Mouse (Mus musculus): ENCODE measurements around the gene Lpar1. TPM values are rescaled to one million over a fixed set of nuclear protein-coding genes. Genes with fewer than 3 reads are reported as not detected.
"Not testable (repeated sequence)": the region's sequence is repeated elsewhere in the genome, so short reads cannot be mapped to it uniquely, and the experiment has no call there.

The Lpar1 gene
- polyA plus RNA-seq, 1 experiment = 0.01 TPM

DNA sequence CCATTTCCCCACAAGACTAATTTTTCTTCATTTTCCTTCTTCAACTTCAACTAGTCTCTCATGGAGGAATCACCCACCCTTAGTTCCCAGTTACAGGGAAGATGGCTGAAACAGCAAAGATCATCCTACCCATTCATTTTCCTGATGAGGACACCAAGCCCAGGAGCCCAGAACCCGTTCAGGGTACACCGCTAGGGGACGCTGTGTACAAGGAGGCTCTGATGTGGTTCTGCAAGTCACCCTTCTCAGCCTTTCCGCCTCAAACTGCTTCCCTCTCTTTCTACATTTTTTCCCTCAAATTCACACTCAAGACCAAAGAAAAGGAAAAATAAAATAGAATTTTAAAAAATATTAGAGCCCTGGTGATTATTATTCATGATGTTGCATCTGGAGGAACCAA is 1.9 kb downstream of the Lpar1 start:
- TF ChIP-seq TAL1 (IDR thresholded peaks at IDR 0.05; ENCODE audit: low read length) (no peak), GATA1 (IDR thresholded peaks at IDR 0.05; ENCODE audit: low read length) (no peak)
- no peak overlapping the region for H3K4me3 ChIP-seq (replicated peaks)

DNA sequence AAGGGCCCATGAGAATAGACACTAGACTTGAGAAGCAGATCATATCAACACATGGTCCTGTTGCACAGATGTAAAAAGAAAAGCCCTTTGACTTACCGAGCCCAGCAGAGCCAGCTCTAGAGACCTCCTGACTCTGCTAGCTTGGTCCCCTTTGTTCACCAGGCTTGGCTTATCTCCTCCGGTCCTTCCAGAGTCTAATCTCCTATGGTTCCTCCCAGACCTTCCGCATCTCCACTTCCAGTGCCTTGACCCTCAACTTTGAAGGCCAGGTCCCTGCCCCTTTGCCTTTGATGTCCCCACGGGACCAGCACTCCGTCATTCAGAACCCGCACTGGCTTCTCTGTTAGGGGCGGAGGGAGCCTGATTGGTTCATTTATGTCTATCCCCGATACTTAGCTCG is 6.0 kb downstream of the Lpar1 start:
- Histone ChIP-seq H3K4me3 (replicated peaks) (no peak overlapping the region), H3K9me3 (ENCODE audit: control insufficient read depth, low read length) (no peaks in the 10 kb centered on the region), H3K4me1 (ENCODE audit: control insufficient read depth) (no peaks in the 10 kb centered on the region), H3K36me3 (ENCODE audit: control insufficient read depth) (no peaks in the 10 kb centered on the region), H3K27me3 (ENCODE audit: control insufficient read depth) (peaks cover 12% of the 10 kb centered on the region)
- TF ChIP-seq TAL1 (IDR thresholded peaks at IDR 0.05; ENCODE audit: low read length) (no peak), GATA1 (IDR thresholded peaks at IDR 0.05; ENCODE audit: low read length) (no peak)

More for the DNA sequence above, 1.9 kb downstream of the Lpar1 start:
- peaks cover 4% of the 10 kb centered on the region; the same call in 1 of the 2 replicates for H3K4me1 ChIP-seq (ENCODE audit: control insufficient read depth)
- H3K36me3 ChIP-seq (ENCODE audit: control insufficient read depth) = no peaks in the 10 kb centered on the region
- H3K27me3 ChIP-seq (ENCODE audit: control insufficient read depth) = peaks cover 31% of the 10 kb centered on the region
- H3K9me3 ChIP-seq (ENCODE audit: control insufficient read depth, low read length) = no peaks in the 10 kb centered on the region

DNA sequence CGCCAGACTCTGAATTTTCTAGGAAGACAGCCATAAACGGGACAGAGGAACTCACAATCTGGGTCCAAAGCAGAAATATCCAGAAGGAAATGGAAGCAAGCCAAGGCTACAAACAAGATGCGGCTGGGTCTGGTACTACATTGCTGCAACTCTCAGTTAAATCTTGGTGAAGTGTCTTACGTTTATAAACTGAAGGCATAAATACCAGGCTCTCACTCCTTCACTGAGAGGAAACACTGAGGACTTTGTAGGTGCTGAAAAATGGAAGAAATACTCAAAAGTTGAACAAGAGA is 6.5 kb downstream of the Lpar1 start:
- Histone ChIP-seq H3K9me3 (ENCODE audit: control insufficient read depth, low read length) (no peaks in the 10 kb centered on the region), H3K27me3 (ENCODE audit: control insufficient read depth) (peaks cover 7% of the 10 kb centered on the region), H3K36me3 (ENCODE audit: control insufficient read depth) (no peaks in the 10 kb centered on the region), H3K4me3 (replicated peaks) (no peak overlapping the region), H3K4me1 (ENCODE audit: control insufficient read depth) (no peaks in the 10 kb centered on the region)
- TF ChIP-seq TAL1 (IDR thresholded peaks at IDR 0.05; ENCODE audit: low read length) (no peak), GATA1 (IDR thresholded peaks at IDR 0.05; ENCODE audit: low read length) (no peak)

DNA sequence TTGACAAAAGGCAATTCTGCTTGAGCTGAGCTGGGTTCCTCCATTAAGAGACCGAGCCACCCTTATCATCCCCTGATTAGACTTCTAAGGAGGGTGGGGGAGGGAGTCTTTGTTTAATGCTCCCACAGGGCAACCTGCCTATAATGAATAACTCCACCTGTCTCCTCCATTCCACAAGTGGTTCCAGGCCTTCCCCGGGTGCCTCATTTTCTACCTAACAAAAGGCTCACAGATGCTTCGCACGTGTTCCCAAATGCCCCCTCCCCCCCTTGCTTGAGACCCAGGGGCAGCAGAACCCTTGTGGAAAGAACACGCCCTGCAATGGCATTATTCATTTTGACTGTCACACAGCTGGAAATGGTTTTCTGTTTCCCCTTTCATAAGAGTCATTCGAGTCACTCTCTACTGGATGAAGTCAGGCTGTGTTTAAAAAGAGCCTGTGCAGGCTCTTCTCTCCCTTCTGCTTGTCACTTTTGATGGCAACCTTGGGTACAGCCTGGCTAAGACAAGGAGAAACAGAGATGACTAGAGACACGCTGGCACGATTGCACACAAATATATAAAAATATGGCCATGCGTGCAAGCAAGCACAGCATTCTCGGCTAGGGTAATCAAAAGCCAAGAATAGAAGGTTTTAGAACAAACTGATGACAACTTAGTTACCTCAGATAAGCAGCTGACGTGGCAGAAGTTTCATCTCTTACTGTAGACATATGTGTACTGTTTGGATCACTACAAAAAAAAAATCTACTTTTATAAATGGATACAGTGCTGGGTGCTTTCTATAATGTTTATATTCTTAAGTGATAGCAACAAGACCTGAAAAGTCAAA is 7.0 kb downstream of the Lpar1 start:
- H3K4me1 ChIP-seq (ENCODE audit: control insufficient read depth) = no peaks in the 10 kb centered on the region
- H3K9me3 ChIP-seq (ENCODE audit: control insufficient read depth, low read length) = no peaks in the 10 kb centered on the region
- H3K4me3 ChIP-seq (replicated peaks) = no peak overlapping the region
- TF ChIP-seq TAL1 (IDR thresholded peaks at IDR 0.05; ENCODE audit: low read length) (no peak), GATA1 (IDR thresholded peaks at IDR 0.05; ENCODE audit: low read length) (no peak)
- peaks cover 1% of the 10 kb centered on the region for H3K27me3 ChIP-seq (ENCODE audit: control insufficient read depth)
- no peaks in the 10 kb centered on the region for H3K36me3 ChIP-seq (ENCODE audit: control insufficient read depth)

DNA sequence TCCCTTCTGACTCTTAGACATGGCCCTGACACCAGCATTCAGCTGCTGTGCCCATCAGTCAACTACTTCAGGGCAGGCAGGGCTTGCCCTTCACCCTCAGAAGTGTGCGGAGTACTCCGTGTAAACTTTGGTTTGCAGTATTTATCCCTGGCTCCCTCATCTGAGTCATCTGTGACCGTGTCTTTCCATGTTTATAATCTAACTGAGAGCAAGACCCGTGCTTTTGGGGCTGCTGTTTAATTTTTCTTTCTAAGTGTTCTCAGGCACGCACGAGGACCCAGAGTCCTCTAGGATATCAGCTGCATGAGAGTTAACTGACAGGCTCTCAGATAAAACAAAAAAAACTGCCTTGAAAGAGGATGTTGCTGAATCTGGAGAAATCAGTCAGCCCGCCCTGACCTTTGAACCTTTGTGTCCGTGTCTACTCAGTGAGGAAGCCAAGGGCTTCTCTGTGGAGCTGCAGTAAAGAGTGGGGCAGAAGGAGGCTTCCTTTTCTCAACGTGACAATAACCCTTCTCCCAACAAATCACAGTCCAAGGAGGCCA is 7.7 kb downstream of the Lpar1 start:
- Histone ChIP-seq H3K9me3 (ENCODE audit: control insufficient read depth, low read length) (no peaks in the 10 kb centered on the region), H3K27me3 (ENCODE audit: control insufficient read depth) (no peaks in the 10 kb centered on the region), H3K36me3 (ENCODE audit: control insufficient read depth) (no peaks in the 10 kb centered on the region), H3K4me1 (ENCODE audit: control insufficient read depth) (no peaks in the 10 kb centered on the region), H3K4me3 (replicated peaks) (no peak overlapping the region)
- TF ChIP-seq TAL1 (IDR thresholded peaks at IDR 0.05; ENCODE audit: low read length) (no peak), GATA1 (IDR thresholded peaks at IDR 0.05; ENCODE audit: low read length) (no peak)

DNA sequence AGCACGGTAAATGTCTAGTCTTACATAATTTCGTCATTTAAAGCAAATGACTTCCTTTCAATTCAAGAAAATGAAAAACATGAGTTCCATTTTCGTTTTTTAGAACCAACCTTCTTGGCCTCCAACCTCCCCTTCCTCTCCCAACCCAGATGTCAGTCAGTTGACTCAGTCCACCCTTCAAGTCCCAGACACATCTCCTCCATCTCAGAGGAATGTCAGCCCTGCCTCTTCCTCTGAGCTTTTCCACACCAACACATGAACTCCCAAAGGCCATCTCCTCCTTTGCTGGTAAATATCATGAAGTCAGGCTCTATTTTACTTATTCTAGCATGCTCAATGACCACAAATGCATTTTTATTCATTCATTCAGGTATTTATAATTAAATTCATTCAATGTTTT is 10.5 kb downstream of the Lpar1 start:
- Histone ChIP-seq H3K4me3 (replicated peaks) (no peak overlapping the region), H3K36me3 (ENCODE audit: control insufficient read depth) (no peaks in the 10 kb centered on the region), H3K27me3 (ENCODE audit: control insufficient read depth) (no peaks in the 10 kb centered on the region), H3K9me3 (ENCODE audit: control insufficient read depth, low read length) (no peaks in the 10 kb centered on the region), H3K4me1 (ENCODE audit: control insufficient read depth) (no peaks in the 10 kb centered on the region)
- TF ChIP-seq GATA1 (IDR thresholded peaks at IDR 0.05; ENCODE audit: low read length) (no peak), TAL1 (IDR thresholded peaks at IDR 0.05; ENCODE audit: low read length) (no peak)

DNA sequence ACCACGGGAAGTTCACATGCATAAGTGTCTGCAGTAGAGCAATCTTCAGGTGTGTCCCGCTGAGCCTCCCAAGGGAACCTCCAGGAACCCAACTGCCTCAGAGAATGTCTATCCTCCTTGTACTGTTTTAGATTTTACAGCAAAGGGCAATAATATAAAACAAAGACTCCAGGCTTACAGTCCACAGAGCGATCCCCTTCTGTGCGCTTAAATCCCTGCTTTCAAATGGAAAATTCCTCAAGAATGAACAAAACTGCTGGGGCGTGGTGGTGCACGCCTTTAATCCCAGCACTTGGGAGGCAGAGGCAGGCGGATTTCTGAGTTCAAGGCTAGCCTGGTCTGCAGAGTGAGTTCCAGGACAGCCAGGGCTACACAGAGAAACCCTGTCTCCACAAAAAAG is 11.0 kb downstream of the Lpar1 start:
- H3K4me3 ChIP-seq (replicated peaks); H3K27me3 ChIP-seq (ENCODE audit: control insufficient read depth); H3K36me3 ChIP-seq (ENCODE audit: control insufficient read depth); H3K4me1 ChIP-seq (ENCODE audit: control insufficient read depth); H3K9me3 ChIP-seq (ENCODE audit: control insufficient read depth, low read length): not testable (repeated sequence)

DNA sequence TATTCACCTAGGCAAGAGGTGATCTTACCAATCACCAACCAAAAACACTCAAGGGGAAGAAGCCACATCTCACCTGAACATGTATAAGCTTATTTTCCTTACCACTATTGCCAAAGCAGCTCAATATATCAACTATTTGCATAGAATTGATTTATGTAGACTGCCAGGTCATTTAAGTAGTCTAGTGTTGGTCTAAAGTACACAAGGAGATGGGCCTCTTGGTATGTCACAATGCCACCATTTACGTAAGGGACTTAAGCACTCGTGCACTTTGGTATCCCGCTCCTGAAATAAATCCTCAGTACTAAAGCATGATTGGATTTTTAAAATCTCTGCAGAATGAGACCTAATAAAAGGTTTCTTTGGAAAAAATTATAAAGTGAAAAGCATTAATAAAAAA is 12.9 kb downstream of the Lpar1 start:
- TF ChIP-seq TAL1 (IDR thresholded peaks at IDR 0.05; ENCODE audit: low read length) = no peak
- TF ChIP-seq GATA1 (IDR thresholded peaks at IDR 0.05; ENCODE audit: low read length) = no peak
- no peak overlapping the region for H3K4me3 ChIP-seq (replicated peaks)
- no peaks in the 10 kb centered on the region for H3K27me3 ChIP-seq (ENCODE audit: control insufficient read depth)
- no peaks in the 10 kb centered on the region for H3K36me3 ChIP-seq (ENCODE audit: control insufficient read depth)
- no peaks in the 10 kb centered on the region for H3K4me1 ChIP-seq (ENCODE audit: control insufficient read depth)
- no peaks in the 10 kb centered on the region; the same call in 1 of the 2 replicates for H3K9me3 ChIP-seq (ENCODE audit: control insufficient read depth, low read length)

DNA sequence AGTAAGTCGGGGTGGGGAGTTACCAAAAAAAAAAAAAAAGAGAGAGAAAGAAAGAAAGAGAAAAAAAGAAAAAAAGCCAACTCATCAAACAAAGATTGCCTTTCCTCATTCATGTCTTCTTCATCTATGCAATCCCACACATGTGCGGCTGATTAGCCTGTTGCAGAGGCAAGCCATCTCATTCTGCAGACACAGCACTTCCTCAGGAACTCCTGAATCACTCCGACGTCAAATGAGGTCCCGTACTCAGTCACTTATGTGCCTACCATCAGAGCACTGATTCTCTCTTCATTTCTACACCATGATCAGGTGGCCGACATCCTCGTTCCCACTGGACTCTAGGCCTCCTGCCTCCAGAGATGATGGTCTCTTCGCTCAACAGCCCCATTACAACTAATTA is 13.3 kb downstream of the Lpar1 start:
- no peaks in the 10 kb centered on the region for H3K4me1 ChIP-seq (ENCODE audit: control insufficient read depth)
- H3K9me3 ChIP-seq (ENCODE audit: control insufficient read depth, low read length) = no peaks in the 10 kb centered on the region; the same call in 1 of the 2 replicates
- H3K27me3 ChIP-seq (ENCODE audit: control insufficient read depth) = no peaks in the 10 kb centered on the region
- no peaks in the 10 kb centered on the region for H3K36me3 ChIP-seq (ENCODE audit: control insufficient read depth)
- TF ChIP-seq GATA1 (IDR thresholded peaks at IDR 0.05; ENCODE audit: low read length) (no peak), TAL1 (IDR thresholded peaks at IDR 0.05; ENCODE audit: low read length) (no peak)
- no peak overlapping the region for H3K4me3 ChIP-seq (replicated peaks)

DNA sequence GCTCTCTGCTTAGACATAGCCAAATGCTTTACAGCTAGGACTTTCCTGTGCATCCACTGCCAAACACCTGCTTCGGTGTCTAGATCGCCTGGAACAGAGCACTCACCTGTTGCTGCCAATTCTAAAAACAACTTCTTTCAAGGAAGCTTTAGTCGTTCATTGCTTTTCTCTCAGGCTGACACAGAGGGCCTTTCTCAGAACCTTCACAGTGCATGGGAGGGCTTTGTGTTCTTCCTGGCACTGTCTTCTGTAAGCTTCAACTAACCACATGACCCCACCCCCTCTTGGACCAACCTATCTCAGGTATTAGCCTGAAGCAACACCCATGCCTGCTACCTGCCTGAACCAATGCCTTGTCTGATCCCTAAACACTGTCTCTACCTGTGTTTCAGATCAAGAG is 15.0 kb downstream of the Lpar1 start:
- no peak for TF ChIP-seq TAL1 (IDR thresholded peaks at IDR 0.05; ENCODE audit: low read length)
- no peak for TF ChIP-seq GATA1 (IDR thresholded peaks at IDR 0.05; ENCODE audit: low read length)
- Histone ChIP-seq H3K36me3 (ENCODE audit: control insufficient read depth) (no peaks in the 10 kb centered on the region), H3K4me1 (ENCODE audit: control insufficient read depth) (no peaks in the 10 kb centered on the region), H3K9me3 (ENCODE audit: control insufficient read depth, low read length) (no peaks in the 10 kb centered on the region; the same call in 1 of the 2 replicates), H3K4me3 (replicated peaks) (no peak overlapping the region), H3K27me3 (ENCODE audit: control insufficient read depth) (no peaks in the 10 kb centered on the region)

All from erythroblast, embryonic 14.5 days (primary cell).